Mouse (Mus musculus): ENCODE measurements around the gene Cyth3.

Cyth3 gene

DNA sequence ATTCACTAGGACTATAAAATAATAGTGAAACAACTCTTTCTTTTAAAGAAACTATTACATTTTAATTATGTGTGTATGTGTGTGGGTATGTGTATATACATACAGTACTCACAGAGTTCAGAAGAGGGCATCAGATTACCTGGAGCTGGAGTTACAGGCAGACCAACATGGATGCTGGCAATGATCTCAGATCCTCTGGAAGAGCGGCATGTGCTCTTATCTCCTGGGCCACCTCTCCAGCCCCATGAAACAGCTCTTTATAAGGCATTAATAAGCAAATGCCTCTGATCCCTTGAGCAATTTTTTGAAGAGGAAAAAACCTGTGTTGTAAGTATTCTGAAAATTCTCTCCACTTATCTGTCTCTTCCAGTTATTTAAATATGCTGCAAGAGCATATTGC is 43.8 kb downstream of the Cyth3 start:
- no peak for DNase-seq (ENCODE audit: low spot score in 2 of 2)

- DNase-seq (ENCODE audit: low spot score in 2 of 2), result no peak
These were observed 46.6 kb downstream of the Cyth3 start for GRCm38 (mm10) chr5:143668884-143669283.

DNA sequence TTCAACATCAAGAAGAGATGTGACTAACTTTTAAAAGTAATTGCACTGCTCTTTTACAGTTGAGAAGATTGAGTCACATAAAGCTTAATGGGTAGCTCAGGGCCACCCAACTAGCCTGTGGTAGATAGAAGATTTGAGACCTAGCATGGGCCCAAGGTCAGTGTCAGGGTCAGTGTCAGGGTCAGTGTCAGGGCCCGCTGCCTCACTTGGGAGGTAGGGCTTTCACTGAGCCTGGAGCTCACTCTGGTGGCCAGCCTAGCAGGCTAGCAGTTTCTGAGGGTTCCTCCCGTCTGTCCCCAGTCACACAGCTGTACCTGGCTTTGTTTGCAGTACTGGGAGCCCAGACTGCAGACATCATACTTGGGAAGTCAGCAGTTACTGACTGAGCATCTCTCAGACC is 47.1 kb downstream of the Cyth3 start:
- DNase-seq (ENCODE audit: low spot score in 2 of 2), result no peak

GRCm38 (mm10) chr5:143669839-143670238 is 47.6 kb downstream of the Cyth3 start:
- no peak for DNase-seq (ENCODE audit: low spot score in 2 of 2)

GRCm38 (mm10) chr5:143670740-143671415 is 48.6 kb downstream of the Cyth3 start:
- no peak for DNase-seq (ENCODE audit: low spot score in 2 of 2)

- no peak for DNase-seq (ENCODE audit: low spot score in 2 of 2)
These were observed 52.3 kb downstream of the Cyth3 start for GRCm38 (mm10) chr5:143674576-143674975.

DNA sequence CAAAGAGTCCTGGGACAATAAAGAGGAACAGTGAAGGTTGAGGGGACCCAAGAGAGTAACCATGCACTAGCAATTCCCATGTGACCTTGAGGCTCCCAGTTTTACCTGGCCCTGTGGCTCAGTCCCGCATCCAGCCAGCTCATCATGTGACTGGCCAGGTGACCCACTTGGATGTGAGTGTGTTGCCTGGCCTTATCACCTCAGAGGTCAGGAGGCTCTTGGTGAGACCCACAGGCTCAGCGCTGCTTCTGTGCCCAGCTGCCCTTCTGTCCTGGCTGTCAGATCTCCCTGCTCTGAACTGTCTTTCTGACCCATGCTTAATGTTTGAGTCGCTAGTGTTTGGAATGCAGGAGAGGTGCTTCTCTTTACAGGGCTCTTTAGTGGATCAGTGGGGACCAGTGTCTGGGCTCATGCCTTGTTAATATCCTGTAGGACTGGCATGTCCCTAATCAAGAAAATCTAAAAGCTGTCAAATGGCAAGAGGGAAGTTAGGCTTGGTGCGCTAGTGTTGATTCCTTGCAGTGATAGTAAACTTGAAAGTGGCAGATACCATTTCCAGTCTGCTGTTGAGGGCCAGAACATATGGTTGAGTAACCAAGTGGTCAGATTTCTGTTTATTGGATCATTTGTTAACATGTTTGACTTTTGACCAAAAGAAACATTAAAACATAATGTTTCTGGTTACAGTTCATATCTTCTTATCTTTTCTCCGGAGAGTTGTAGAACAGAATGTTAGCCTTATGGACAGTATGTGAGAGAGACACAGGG is 54.2 kb downstream of the Cyth3 start:
- DNase-seq (ENCODE audit: low spot score in 2 of 2), result no peak

DNA sequence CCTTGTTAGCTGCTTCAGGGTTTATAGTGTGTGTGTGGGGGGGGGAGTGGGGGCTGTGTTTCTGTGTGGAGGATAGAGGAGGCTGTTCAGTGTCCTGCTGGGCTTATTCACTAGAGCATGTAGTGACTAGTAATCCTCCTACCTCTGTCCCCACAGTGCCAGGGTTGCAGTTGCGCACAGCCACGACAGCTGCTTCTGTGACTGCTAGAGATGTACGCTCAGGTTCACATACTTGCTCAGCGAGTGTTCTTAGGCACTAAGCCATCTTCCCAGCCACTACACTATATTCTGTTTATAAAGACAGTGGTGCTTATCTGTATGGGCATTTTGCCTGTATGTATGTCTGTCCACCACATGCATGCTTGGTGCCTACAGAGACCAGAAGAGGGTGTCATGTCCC is 55.1 kb downstream of the Cyth3 start:
- DNase-seq (ENCODE audit: low spot score in 2 of 2), result no peak

- DNase-seq (ENCODE audit: low spot score in 2 of 2), result no peak
These were observed 56.5 kb downstream of the Cyth3 start for GRCm38 (mm10) chr5:143678634-143679271.

DNA sequence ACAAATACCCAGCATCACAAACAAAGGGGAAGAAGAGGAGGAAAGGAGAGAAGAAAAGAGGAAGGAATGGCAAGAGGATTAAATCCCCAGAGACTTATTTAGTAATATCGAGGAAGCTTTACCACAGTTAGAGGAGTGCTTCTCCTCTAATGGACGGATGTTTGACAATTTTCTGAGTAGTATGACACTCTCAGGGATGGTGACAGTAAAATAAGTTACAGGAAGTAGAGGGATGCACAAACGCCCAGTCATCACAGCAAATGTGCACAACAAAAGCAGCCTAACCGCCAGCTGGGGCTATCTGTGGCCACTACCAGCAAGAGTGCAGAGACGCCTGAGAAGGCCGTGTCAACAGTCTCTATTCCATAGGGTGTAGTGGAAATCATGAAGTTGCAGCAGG is 57.4 kb downstream of the Cyth3 start:
- DNase-seq (ENCODE audit: low spot score in 2 of 2), result no peak

- no peak for DNase-seq (ENCODE audit: low spot score in 2 of 2)
These were observed 61.4 kb downstream of the Cyth3 start for GRCm38 (mm10) chr5:143683696-143684095.

GRCm38 (mm10) chr5:143684911-143685390 is 62.7 kb downstream of the Cyth3 start:
- no peak for DNase-seq (ENCODE audit: low spot score in 2 of 2)

DNA sequence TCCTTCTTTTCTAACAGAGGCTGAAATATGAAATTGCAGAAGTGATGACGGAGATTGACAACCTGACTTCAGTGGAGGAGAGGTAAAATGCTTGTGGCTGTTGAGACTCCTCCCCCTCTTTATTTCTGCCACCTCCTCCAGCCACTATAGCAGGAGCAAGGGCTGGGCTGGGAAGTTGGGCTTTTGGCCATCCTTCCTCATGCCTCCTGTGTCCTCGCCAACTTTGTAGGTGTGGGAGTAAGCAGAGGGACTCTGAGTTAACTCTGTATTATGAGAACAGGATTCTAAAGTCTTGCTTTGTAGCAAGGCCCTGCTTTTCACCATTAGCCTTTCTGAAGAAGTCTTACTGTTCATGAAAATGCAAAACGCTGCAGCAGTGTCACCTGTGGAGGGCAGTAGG is 64.2 kb downstream of the Cyth3 start:
- DNase-seq (ENCODE audit: low spot score in 2 of 2), result no peak

GRCm38 (mm10) chr5:143687589-143687988 is 65.3 kb downstream of the Cyth3 start:
- no peak for DNase-seq (ENCODE audit: low spot score in 2 of 2)

- DNase-seq (ENCODE audit: low spot score in 2 of 2), result no peak
These were observed 68.1 kb downstream of the Cyth3 start for GRCm38 (mm10) chr5:143690392-143690791.

- DNase-seq (ENCODE audit: low spot score in 2 of 2), result no peak
These were observed 68.7 kb downstream of the Cyth3 start for GRCm38 (mm10) chr5:143690926-143691325.

DNA sequence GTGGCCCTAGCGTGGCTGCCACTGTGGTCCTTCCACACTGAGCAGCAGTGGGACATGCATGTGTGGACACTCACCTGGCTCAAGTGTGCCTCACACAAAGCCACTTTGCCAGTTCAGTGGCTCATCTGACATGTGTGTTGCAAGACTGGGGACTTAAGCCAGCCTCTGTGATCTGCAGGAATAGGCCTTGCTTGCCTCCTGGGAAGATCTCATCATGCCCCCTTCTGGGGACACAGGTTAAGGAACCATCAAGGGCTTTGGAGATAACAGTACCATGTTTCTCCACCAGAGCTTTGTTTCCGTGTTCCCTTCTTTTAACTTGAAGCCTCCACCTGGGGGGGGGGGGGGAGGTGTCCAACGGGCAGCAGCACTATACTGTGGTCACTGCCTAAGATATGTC is 74.1 kb downstream of the Cyth3 start:
- no peak for DNase-seq (ENCODE audit: low spot score in 2 of 2)

DNA sequence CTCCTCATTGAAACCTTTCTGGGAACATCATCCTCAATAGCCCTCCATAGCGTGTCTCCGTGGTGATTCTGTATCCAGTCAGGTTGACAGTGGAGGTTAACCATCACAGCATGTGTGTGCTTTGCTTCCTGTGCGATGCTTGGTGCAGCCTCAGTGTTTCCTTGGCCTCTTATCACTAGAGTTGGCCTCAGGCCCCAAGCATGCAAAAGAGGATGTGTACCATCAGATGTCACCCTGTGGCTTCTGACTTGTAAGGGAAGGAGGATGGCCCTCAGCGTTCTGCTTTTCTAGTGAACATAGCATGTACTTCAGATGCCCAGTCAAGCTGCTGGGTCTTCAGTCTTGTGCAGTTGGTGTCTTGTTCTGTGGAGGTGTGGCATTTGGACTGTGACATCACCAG is 76.2 kb downstream of the Cyth3 start:
- no peak for DNase-seq (ENCODE audit: low spot score in 2 of 2)

- no peak for DNase-seq (ENCODE audit: low spot score in 2 of 2)
These were observed 78.0 kb downstream of the Cyth3 start for GRCm38 (mm10) chr5:143700247-143700646.

DNA sequence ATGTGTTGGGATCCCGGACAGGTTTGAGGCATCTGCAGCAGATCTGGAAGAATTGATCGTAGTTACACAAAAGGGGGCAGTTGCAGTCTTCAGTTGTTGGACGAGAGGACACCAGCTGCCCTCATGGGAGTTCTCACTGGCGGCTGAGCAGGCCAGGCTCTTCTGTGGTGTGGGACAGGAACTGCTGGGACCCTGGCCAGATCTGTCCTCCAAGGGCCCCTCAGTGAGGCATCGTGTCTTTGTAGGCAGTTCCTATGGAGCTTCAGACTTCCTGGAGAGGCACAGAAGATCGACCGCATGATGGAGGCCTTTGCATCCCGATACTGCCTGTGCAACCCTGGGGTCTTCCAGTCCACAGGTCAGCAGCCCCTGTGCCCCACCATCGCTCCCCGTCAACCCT is 78.8 kb downstream of the Cyth3 start:
- DNase-seq (ENCODE audit: low spot score in 2 of 2), result no peak

- peak in 1 of 2 experiments; percentile 15 for DNase-seq (ENCODE audit: low spot score in 2 of 2)
These were observed 82.8 kb downstream of the Cyth3 start for GRCm38 (mm10) chr5:143704875-143705658.

DNA sequence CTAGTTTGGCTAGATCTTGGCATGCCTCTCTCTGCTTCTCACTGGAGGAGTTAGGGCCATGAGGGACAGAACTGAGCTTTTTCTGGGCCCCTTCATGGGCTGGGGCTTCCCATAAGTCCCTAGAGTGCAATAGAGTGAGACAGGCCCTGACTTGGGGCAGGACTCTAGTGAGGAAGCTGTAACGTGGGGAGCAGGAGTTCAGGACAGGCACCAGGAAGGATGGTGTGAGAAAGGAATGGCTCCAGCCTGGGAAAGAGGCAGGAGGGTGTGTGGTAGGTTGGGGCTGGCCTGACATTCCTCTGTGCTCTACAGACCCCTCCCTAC is 83.4 kb downstream of the Cyth3 start:
- DNase-seq (ENCODE audit: low spot score in 2 of 2), result no peak

All from cerebellum, postnatal 4 days (tissue).